Mouse (Mus musculus): ENCODE measurements around the gene Hirip3. TPM values are rescaled to one million over a fixed set of nuclear protein-coding genes. Genes with fewer than 3 reads are reported as not detected.
A peak's percentile ranks its signal among the peaks of the same experiment; 100 is the strongest.

Gene Hirip3
- polyA plus RNA-seq, 1 experiment = 58.5 TPM

DNA sequence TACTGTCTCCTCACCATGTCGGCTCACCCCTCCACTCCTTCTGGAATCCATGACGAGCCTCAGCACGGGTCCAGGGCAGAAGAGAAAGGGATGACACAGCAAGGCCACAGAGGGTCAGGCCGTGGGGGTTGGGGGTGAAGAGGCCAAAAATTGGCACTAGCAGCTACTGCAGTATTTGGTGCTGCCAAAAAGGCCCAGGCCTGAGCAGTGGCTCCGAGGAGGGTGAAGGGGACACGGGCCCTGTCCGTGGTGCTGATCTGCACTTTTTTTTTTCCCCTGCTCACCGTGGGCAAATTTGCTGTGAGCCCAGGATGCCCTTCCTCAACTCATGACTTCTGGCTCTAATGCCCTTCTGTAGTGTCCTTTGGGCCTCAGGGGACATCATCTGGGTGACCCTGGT is 36.4 kb upstream of the Hirip3 start:
- peaks cover 2% of the 10 kb centered on the region; the same call in 1 of the 2 replicates for H3K4me1 ChIP-seq (ENCODE audit: control insufficient read depth, insufficient read depth, low read length)
- no peak overlapping the region for H3K4me3 ChIP-seq (ENCODE audit: insufficient read depth, low read length)
- no peak overlapping the region for H3K27ac ChIP-seq (ENCODE audit: insufficient read depth, low read length)
- no peak for TF ChIP-seq POLR2A (IDR thresholded peaks at IDR 0.05; ENCODE audit: extremely low read depth, insufficient read depth, low read length)
- TF ChIP-seq CTCF (IDR thresholded peaks at IDR 0.05; ENCODE audit: extremely low read depth, insufficient read depth, low read length) = no peak

DNA sequence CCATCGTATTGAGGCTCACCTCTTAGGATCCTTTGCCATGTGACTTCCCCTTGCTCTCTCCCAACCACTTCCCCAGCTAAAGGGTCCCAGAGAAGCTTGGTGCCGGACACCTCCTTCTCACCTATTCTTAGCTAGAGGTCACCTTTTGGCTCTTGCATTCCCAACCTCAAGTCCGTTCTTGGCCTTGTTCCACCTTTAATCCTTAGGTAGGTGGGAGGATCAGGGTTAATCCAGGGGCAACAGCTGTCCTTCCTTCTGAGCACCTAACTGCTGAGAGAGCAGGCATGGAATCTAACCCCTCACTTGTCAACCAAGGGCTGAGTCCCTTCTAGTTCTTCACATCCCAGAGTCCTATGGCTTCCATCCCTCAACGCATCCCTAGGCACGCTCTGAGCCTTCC is 35.8 kb upstream of the Hirip3 start:
- no peak overlapping the region for H3K27ac ChIP-seq (ENCODE audit: insufficient read depth, low read length)

DNA sequence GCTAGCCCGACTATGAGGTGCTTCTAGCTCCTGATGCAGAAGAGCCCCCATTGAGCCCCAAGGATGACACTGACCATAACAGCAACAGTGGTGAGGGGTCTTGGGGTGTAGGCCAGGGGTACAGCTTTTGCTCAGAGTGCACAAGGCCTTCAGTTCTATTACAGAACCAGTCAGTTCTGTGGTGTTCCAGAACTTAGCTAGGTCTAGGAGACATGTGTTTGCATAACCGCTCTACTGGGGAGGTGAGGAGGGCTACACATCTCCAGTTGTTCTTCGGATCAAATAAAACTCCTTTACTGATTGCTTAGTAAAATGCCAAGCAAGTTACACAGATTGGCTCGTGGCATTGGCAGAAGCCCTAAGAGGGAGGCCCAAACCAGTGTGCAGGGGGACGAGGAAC is 30.2 kb upstream of the Hirip3 start, which contains the start of gene 4930451I11Rik:
TSS of gene 4930451I11Rik (minus strand) at position 101 of the 400 bp plus-strand sequence.
- Histone ChIP-seq H3K4me1 (ENCODE audit: control insufficient read depth, insufficient read depth, low read length) (no peaks in the 10 kb centered on the region), H3K4me3 (ENCODE audit: insufficient read depth, low read length) (no peak within 1 kb of the TSS), H3K27ac (ENCODE audit: insufficient read depth, low read length) (no peak within 1 kb of the TSS)
- TF ChIP-seq CTCF (IDR thresholded peaks at IDR 0.05; ENCODE audit: extremely low read depth, insufficient read depth, low read length) = no peak
- TF ChIP-seq POLR2A (IDR thresholded peaks at IDR 0.05; ENCODE audit: extremely low read depth, insufficient read depth, low read length) = no peak

More for the DNA sequence above, 35.8 kb upstream of the Hirip3 start:
- H3K4me1 ChIP-seq (ENCODE audit: control insufficient read depth, insufficient read depth, low read length) = peaks cover 2% of the 10 kb centered on the region; the same call in 1 of the 2 replicates
- no peak overlapping the region for H3K4me3 ChIP-seq (ENCODE audit: insufficient read depth, low read length)
- TF ChIP-seq POLR2A (IDR thresholded peaks at IDR 0.05; ENCODE audit: extremely low read depth, insufficient read depth, low read length) (no peak), CTCF (IDR thresholded peaks at IDR 0.05; ENCODE audit: extremely low read depth, insufficient read depth, low read length) (no peak)

DNA sequence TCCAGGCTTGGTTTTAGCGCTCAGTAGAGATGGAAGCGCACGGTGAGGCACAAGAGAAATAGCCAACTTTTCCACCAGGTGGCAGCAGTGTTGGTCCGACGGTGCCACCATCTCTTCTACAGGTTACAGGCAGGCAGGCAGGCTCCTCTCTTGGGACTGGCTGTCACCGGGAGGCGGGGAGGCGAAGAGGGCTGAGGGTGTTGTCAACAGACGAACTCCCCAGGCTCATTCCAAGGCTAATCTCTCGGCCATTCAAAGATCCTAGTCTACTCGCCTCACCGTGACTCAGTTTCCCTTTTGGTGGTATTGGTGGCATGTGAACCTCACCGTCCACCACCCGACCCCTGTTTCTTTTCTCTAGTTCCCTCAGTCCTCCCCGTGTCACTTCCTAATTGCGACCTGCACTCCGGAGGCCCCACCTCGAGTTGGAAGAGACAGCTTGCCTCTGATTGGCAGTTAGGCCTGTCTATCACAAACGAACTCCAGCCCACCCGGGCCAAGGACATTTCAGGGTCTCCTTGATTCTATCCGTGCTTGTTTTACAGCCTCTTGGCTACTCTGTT is 29.7 kb upstream of the Hirip3 start:
- Histone ChIP-seq H3K27ac (ENCODE audit: insufficient read depth, low read length) (no peak overlapping the region), H3K4me1 (ENCODE audit: control insufficient read depth, insufficient read depth, low read length) (no peaks in the 10 kb centered on the region), H3K4me3 (ENCODE audit: insufficient read depth, low read length) (no peak overlapping the region)
- TF ChIP-seq POLR2A (IDR thresholded peaks at IDR 0.05; ENCODE audit: extremely low read depth, insufficient read depth, low read length) = no peak
- TF ChIP-seq CTCF (IDR thresholded peaks at IDR 0.05; ENCODE audit: extremely low read depth, insufficient read depth, low read length) = peak; percentile 80

DNA sequence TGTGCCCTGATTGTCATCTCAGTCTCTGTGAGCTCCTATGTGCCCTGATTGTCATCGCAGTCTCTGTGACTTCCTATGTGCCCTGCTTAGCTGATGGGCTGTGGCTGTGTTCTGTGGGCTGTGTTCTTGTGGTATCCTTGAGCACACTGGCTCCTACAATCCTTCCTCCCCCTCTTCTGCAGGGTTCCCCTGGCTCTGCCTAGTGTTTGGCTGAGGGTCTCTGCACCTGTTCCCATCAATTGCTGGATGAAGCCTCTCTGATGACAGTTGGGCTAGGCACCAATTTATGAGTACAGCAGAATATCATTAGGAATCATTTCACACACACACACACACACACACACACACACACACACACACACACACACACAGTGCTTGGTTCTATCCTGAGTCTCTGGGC is 28.5 kb upstream of the Hirip3 start:
- TF ChIP-seq CTCF (IDR thresholded peaks at IDR 0.05; ENCODE audit: extremely low read depth, insufficient read depth, low read length) (no peak), POLR2A (IDR thresholded peaks at IDR 0.05; ENCODE audit: extremely low read depth, insufficient read depth, low read length) (no peak)
- Histone ChIP-seq H3K27ac (ENCODE audit: insufficient read depth, low read length) (no peak overlapping the region), H3K4me1 (ENCODE audit: control insufficient read depth, insufficient read depth, low read length) (no peaks in the 10 kb centered on the region), H3K4me3 (ENCODE audit: insufficient read depth, low read length) (no peak overlapping the region)

DNA sequence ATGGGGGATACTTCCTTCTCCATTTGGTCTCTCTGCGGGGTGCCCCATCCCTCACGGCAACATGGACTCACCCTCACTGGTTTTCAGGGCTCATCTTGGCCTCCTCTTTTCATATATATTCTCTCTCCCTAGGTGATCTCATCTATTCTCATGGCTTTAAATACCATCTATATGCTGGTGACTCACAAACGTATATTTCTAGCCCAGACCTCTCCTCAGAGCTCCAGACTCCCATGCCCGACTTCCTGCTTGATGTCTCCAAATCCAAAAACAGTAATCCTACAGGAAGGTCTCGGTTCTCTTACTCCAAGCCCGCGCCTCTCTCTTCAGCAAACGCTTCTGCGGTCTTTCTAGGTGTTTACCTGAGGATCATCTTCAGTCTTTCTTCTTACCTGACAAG is 18.5 kb upstream of the Hirip3 start:
- no peak overlapping the region for H3K4me3 ChIP-seq (ENCODE audit: insufficient read depth, low read length)
- peak overlapping the region; percentile 39; the same call in 1 of the 2 replicates for H3K27ac ChIP-seq (ENCODE audit: insufficient read depth, low read length)
- H3K4me1 ChIP-seq (ENCODE audit: control insufficient read depth, insufficient read depth, low read length) = no peaks in the 10 kb centered on the region
- TF ChIP-seq CTCF (IDR thresholded peaks at IDR 0.05; ENCODE audit: extremely low read depth, insufficient read depth, low read length) (no peak), POLR2A (IDR thresholded peaks at IDR 0.05; ENCODE audit: extremely low read depth, insufficient read depth, low read length) (0 out of 2 replicates have a peak, but pooled peaks have one; percentile 37)

DNA sequence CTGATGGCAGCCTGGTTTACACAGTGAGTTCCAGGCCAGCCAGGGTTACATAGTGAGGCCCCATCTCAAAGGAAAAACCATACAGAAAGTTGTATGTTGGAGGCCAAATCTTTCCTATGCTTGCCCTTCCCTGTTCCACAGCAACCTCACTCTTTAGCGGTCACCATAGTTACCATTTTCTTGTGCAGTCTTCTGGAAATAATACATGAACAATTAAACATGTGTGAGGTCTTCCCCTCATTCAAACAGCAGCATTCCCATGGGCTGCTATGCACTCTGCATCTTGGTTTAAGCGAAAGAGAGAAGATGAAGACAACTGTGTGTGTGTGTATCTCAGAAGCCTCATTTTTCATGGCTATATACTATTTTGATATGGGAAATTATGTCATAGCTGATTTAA is 16.3 kb upstream of the Hirip3 start:
- Histone ChIP-seq H3K4me1 (ENCODE audit: control insufficient read depth, insufficient read depth, low read length) (no peaks in the 10 kb centered on the region), H3K4me3 (ENCODE audit: insufficient read depth, low read length) (no peak overlapping the region), H3K27ac (ENCODE audit: insufficient read depth, low read length) (no peak overlapping the region)
- no peak for TF ChIP-seq POLR2A (IDR thresholded peaks at IDR 0.05; ENCODE audit: extremely low read depth, insufficient read depth, low read length)
- no peak for TF ChIP-seq CTCF (IDR thresholded peaks at IDR 0.05; ENCODE audit: extremely low read depth, insufficient read depth, low read length)

DNA sequence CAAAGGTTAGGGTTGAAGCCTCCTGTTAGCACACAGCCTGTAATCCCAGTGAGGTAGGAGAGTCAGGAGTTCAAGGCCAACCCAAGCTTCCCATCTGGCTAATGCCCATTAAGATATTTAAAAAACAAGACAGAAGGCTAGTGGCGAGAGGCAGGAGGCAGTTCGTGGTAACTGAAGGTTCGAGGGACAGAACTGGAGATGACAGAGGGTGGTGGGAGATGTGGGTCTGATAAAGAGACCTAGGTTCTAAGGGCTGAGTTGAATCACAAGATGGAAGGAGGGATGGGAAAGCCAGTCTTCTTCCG is 14.7 kb upstream of the Hirip3 start, which contains the start of gene Doc2a:
TSS of gene Doc2a (plus strand) at position 301 of the 305 bp plus-strand sequence.
- no peak for TF ChIP-seq CTCF (IDR thresholded peaks at IDR 0.05; ENCODE audit: extremely low read depth, insufficient read depth, low read length)
- TF ChIP-seq POLR2A (IDR thresholded peaks at IDR 0.05; ENCODE audit: extremely low read depth, insufficient read depth, low read length) = no peak
- H3K27ac ChIP-seq (ENCODE audit: insufficient read depth, low read length) = peak within 1 kb of the TSS; percentile 16

DNA sequence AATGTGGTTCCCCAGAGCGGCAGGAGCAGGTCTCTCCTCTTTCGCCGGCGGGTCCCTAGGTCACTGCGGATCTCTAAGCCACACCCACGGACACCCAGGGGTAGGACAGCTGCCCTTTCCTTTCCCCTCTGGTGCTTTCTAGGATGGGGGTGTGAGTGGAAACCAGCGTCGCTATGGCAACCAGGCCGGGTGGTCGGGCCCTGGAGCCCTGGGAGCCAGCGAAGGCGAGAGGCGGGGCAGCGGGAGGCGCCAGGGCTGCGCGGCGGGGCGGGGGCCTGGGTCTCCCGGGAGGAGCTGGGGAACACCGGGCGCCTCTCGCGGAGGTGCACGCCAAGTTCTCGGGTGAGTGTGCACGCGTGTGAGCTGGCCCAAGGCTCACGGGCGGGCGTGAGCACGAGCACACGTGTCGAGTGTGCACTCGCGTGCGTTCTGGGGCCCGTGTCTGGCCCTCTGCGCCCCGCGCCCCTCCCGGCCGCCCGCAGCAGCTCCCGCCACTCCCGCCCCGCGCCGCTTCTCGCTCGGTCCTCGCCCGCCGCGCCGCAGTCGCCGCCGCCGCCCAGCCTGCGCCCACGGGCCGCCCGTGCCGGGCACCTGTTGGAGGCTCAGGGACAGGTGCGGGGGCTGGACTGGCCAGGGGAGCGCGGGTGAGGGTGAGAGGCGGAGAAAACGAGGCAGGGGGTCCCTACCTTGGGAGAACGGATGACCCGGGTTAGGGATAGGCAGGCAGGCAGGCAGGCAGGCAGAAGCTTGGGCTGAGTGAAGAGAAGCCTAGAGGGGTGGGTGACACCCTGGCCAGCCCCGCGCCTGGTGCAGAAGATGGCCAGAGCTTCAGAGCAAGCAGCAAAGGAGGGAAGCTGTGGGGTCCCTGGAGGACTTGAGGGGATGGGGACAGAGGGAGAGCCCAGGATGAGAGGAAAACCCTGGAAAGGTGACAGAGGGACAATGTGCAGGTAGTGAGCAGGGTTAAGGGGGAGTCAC is 14.1 kb upstream of the Hirip3 start:
- Histone ChIP-seq H3K4me3 (ENCODE audit: insufficient read depth, low read length) (peak overlapping the region; percentile 40), H3K4me1 (ENCODE audit: control insufficient read depth, insufficient read depth, low read length) (no peaks in the 10 kb centered on the region), H3K27ac (ENCODE audit: insufficient read depth, low read length) (peak overlapping the region; percentile 16)
- TF ChIP-seq CTCF (IDR thresholded peaks at IDR 0.05; ENCODE audit: extremely low read depth, insufficient read depth, low read length) = no peak
- TF ChIP-seq POLR2A (IDR thresholded peaks at IDR 0.05; ENCODE audit: extremely low read depth, insufficient read depth, low read length) = no peak

More for the DNA sequence above, 14.7 kb upstream of the Hirip3 start, which contains the start of gene Doc2a:
- H3K4me1 ChIP-seq (ENCODE audit: control insufficient read depth, insufficient read depth, low read length) = no peaks in the 10 kb centered on the region
- peak within 1 kb of the TSS; percentile 40 for H3K4me3 ChIP-seq (ENCODE audit: insufficient read depth, low read length)
